Mouse (Mus musculus): ENCODE measurements around the gene Ppp1cc.

The Ppp1cc gene

GRCm38 (mm10) chr5:122157827-122158381 lies at the start of gene Ppp1cc:
Ppp1cc (plus strand) TSS chr5:122158278.
- DNase-seq (ENCODE audit: low spot score): peak; percentile 90

- no peak for DNase-seq (ENCODE audit: low spot score)
Measured at GRCm38 (mm10) chr5:122109325-122110060, 48.6 kb upstream of the Ppp1cc start.

GRCm38 (mm10) chr5:122110625-122111024 lies 47.5 kb upstream of the Ppp1cc start:
- no peak for DNase-seq (ENCODE audit: low spot score)

- no peak for DNase-seq (ENCODE audit: low spot score)
Measured at GRCm38 (mm10) chr5:122111091-122111932, 46.8 kb upstream of the Ppp1cc start.

- no peak for DNase-seq (ENCODE audit: low spot score)
Measured at GRCm38 (mm10) chr5:122111933-122112248, 46.2 kb upstream of the Ppp1cc start.

GRCm38 (mm10) chr5:122113450-122113849 lies 44.6 kb upstream of the Ppp1cc start:
- DNase-seq (ENCODE audit: low spot score): no peak

- peak; percentile 44 for DNase-seq (ENCODE audit: low spot score)
Measured at GRCm38 (mm10) chr5:122114176-122114575, 43.9 kb upstream of the Ppp1cc start.

- DNase-seq (ENCODE audit: low spot score): no peak
Measured at GRCm38 (mm10) chr5:122115266-122115763, 42.8 kb upstream of the Ppp1cc start.

GRCm38 (mm10) chr5:122116243-122116642 lies 41.8 kb upstream of the Ppp1cc start:
- no peak for DNase-seq (ENCODE audit: low spot score)

- no peak for DNase-seq (ENCODE audit: low spot score)
Measured at GRCm38 (mm10) chr5:122125211-122125760, 32.8 kb upstream of the Ppp1cc start.

- DNase-seq (ENCODE audit: low spot score): peak; percentile 64
Measured at GRCm38 (mm10) chr5:122129068-122129655, 28.9 kb upstream of the Ppp1cc start.

GRCm38 (mm10) chr5:122130341-122130998 lies 27.6 kb upstream of the Ppp1cc start:
- no peak for DNase-seq (ENCODE audit: low spot score)

GRCm38 (mm10) chr5:122131076-122132051 lies 26.7 kb upstream of the Ppp1cc start:
- DNase-seq (ENCODE audit: low spot score): peak; percentile 78

- DNase-seq (ENCODE audit: low spot score): no peak
Measured at GRCm38 (mm10) chr5:122132167-122133049, 25.7 kb upstream of the Ppp1cc start.

GRCm38 (mm10) chr5:122133050-122133389 lies 25.1 kb upstream of the Ppp1cc start:
- no peak for DNase-seq (ENCODE audit: low spot score)

- no peak for DNase-seq (ENCODE audit: low spot score)
Measured at GRCm38 (mm10) chr5:122134395-122135289, 23.4 kb upstream of the Ppp1cc start.

GRCm38 (mm10) chr5:122135290-122135882 lies 22.7 kb upstream of the Ppp1cc start:
- DNase-seq (ENCODE audit: low spot score): no peak

Measured in ovary, postnatal 14 days (tissue).